Mouse (Mus musculus): ENCODE results near the gene Clec2i.
"Not testable (repeated sequence)": the region's sequence is repeated elsewhere in the genome, so short reads cannot be mapped to it uniquely, and the experiment has no call there.

GRCm38 (mm10) chr6:128887091-128887790 is at the start of gene Clec2i:
- not testable (repeated sequence) for TF ChIP-seq CTCF (conservative IDR thresholded peaks at IDR 0.05; ENCODE audit: insufficient read depth, insufficient read length, low read depth, low read length); POLR2A (IDR thresholded peaks at IDR 0.05; ENCODE audit: low read depth, low read length)
